Mouse (Mus musculus) cerebellum, adult 2 months (tissue): Measurements from ENCODE around the gene Cdcp1. TPM values are rescaled to one million over a fixed set of nuclear protein-coding genes. Genes with fewer than 3 reads are reported as not detected.

Source experiments
- DNase-seq, 2 experiments: peaks; one replicate each; pipeline ENCODE4 v3.0.0; 2021
- H3K27ac ChIP-seq: fragments of 200-500 bp; 2 replicates; pipeline ENCODE4 v1.5.1; 2012; ENCODE audit warnings: low read length, control low read depth, inconsistent platforms; ENCODE audit not compliant: insufficient read depth
- H3K27me3 ChIP-seq: fragments of 200-500 bp; 2 replicates; pipeline ENCODE4 v1.6.1; 2012; ENCODE audit warnings: inconsistent platforms, mild to moderate bottlenecking, low read length, moderate library complexity; ENCODE audit not compliant: control insufficient read depth, insufficient read depth
- H3K4me1 ChIP-seq: fragments of 200-500 bp; 2 replicates; pipeline ENCODE4 v1.6.1; 2011; ENCODE audit warnings: low read length; ENCODE audit not compliant: control insufficient read depth, insufficient read depth
- H3K4me3 ChIP-seq: fragments of 200-500 bp; replicated peaks from 2 replicates; pipeline ENCODE3; 2011; ENCODE audit warnings: mild to moderate bottlenecking, low read depth, low read length, control low read depth; ENCODE audit not compliant: insufficient read depth
- CTCF ChIP-seq: fragments of 200-500 bp; IDR thresholded peaks from 2 replicates; pipeline ENCODE4 v1.5.1; 2011; ENCODE audit warnings: low read depth, mild to moderate bottlenecking, control low read depth, low read length, moderate library complexity, borderline replicate concordance; ENCODE audit not compliant: insufficient read depth
- POLR2A ChIP-seq: fragments of 200-500 bp; IDR thresholded peaks from 2 replicates; pipeline ENCODE4 v1.6.1; 2011; ENCODE audit warnings: low read length, control low read depth, borderline replicate concordance; ENCODE audit not compliant: insufficient read depth
- WGBS: fragments of 180-500 bp; shearing (Covaris S2); methylation state at CpG from one replicate; pipeline ENCODE4 v1.1.7; 2018; 5-methylcytosine and 5-hydroxymethylcytosine counted together
- polyA plus RNA-seq: library from polyadenylated mRNA; depleted of rRNA; stranded (reverse); fragments of >200 nt; gene quantifications from 2 replicates; pipeline ENCODE4 v1.2.3, GENCODE M21; 2012

Cdcp1 gene
- polyA plus RNA-seq, 1 experiment = 0.05 TPM

DNA sequence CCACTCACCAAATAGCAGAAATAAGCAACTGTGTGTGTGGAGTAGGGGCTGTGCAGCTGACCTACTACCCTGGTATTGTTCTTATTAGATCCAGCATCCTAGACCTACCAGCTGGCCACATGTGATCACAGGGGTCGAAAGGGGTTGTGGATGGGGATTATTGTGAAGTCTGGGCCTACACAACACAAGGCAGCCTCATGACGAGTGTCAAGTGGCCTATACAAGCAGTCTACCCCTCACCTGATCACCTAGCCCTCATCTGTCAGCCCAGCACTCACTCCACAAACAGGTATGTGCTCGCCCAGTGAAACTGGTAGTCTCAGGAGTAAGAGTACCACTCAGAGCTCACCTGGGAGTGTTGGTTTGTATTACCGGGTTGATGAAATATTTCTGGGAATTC is 29.3 kb upstream of the Cdcp1 start:
- Histone ChIP-seq H3K27ac (no peak overlapping the region), H3K4me1 (no peaks in the 10 kb centered on the region), H3K27me3 (no peaks in the 10 kb centered on the region), H3K4me3 (no peak overlapping the region)
- no peak for TF ChIP-seq POLR2A
- TF ChIP-seq CTCF = no peak
- 76% methylated on average over 4 of the region's 4 CpGs for WGBS
- DNase-seq = no peak

DNA sequence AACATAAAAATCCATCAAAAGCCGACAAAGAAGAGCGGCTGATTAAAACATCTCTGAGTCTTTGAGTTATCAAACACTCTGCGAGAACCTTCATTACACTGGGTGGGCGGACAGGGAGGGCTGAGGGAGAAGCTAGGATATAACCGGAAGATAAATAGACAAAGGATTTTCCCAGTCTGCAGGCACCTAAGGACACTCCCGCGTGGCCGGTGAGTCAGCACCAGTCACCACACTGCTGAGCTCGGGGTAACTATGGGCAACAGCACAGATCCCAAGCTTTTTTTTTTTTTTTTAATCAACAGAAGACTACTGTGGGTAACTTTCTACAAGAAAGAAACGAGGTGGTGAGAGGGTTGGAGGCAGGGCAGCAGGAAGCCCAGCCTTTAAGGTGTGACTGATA is 28.1 kb upstream of the Cdcp1 start:
- Histone ChIP-seq H3K27ac (no peak overlapping the region), H3K4me1 (no peaks in the 10 kb centered on the region), H3K27me3 (no peaks in the 10 kb centered on the region), H3K4me3 (no peak overlapping the region)
- DNase-seq = no peak
- 51% methylated on average over 10 of the region's 10 CpGs for WGBS
- TF ChIP-seq POLR2A (no peak), CTCF (no peak)

DNA sequence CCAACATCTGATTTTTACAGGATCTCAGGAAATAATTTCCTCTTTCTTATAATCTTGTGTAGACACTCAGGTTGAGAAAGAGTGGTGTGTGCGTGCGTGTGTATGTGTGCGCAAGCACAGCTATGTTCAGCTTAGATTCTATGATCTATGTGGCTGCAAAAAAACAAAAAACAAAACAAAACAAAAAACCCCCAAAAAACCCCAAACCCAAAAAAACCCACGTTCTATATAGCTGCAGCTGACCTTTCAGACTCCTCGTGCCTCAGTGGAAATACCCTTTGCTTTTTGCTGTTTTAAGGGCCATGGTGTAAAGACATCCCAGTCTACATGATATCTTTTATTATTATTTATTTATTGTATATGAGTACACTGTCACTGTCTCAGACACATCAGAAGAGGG is 25.4 kb upstream of the Cdcp1 start:
- TF ChIP-seq CTCF (no peak), POLR2A (no peak)
- 94% methylated on average over 5 of the region's 5 CpGs for WGBS
- H3K4me1 ChIP-seq = no peaks in the 10 kb centered on the region

DNA sequence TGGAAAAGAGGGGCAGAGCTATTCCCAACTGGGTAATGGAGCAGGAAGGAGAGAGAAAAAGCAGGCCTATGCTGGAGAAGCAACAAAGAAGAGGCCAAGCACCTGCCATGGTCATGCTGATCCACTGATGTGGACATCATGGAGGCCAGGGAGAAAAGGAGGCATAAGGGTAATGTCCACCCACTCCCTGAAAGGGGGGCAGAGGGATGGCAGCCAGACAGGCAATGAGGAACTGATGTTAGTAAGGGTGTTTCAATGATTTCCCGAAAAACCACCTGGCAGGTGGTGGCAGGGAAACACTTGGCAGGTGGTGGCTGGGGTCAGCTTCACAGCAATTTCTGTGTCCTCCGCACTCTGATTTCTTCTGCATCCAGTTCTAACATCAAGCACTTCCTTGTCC is 24.9 kb upstream of the Cdcp1 start:
- DNase-seq = no peak
- WGBS = 60% methylated on average over 2 of the region's 2 CpGs

More for the DNA sequence above, 25.4 kb upstream of the Cdcp1 start:
- DNase-seq = no peak
- Histone ChIP-seq H3K27ac (no peak overlapping the region), H3K27me3 (no peaks in the 10 kb centered on the region), H3K4me3 (no peak overlapping the region)

DNA sequence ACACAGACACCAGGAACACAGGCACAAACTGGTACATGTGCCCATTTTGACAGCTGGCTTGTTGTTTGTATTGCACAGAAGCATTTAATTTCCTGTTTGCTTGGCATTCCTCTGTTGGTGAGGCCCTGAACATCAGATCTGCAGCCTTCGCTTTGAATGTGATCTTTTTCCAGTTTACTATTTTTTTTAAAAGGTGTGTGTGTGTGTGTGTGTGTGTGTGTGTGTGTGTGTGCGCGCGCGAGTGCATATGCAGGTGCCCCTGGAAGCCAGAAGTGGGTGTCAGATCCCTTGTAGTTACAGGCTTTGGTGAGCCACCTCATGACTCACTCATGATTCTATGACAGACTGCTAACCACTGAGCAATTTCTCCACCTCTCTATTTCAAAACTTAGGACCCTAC is 24.4 kb upstream of the Cdcp1 start:
- WGBS = 93% methylated on average over 5 of the region's 5 CpGs
- DNase-seq = no peak
- no peak for TF ChIP-seq POLR2A
- no peak for TF ChIP-seq CTCF
- Histone ChIP-seq H3K27me3 (no peaks in the 10 kb centered on the region), H3K4me1 (no peaks in the 10 kb centered on the region), H3K4me3 (no peak overlapping the region), H3K27ac (no peak overlapping the region)

More for the DNA sequence above, 24.9 kb upstream of the Cdcp1 start:
- Histone ChIP-seq H3K4me1 (no peaks in the 10 kb centered on the region), H3K27ac (no peak overlapping the region), H3K27me3 (no peaks in the 10 kb centered on the region), H3K4me3 (no peak overlapping the region)
- TF ChIP-seq CTCF (no peak), POLR2A (no peak)

DNA sequence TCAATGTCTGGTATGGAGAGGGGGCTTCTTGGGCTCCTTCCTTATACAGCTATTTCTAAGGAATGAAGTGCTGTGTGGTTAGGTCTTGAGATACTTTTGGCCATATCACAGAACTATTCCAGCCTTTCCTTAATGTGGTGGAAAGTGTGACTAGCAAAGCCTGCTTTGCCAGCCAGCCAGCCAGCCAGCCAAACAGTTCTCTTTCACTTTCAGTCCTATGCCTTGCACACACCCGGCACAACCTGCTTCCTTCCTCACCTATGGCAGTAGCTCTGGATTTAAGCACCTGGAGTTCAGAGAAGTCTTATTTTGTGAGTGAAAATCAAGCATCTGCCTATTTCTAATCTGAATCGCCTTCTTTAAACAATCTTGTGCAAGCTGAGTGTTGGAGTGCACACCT is 23.8 kb upstream of the Cdcp1 start:
- Histone ChIP-seq H3K27me3 (no peaks in the 10 kb centered on the region), H3K4me3 (no peak overlapping the region), H3K27ac (no peak overlapping the region), H3K4me1 (no peaks in the 10 kb centered on the region)
- DNase-seq = no peak
- TF ChIP-seq POLR2A (no peak), CTCF (no peak)
- WGBS = 73% methylated on average over 2 of the region's 2 CpGs

DNA sequence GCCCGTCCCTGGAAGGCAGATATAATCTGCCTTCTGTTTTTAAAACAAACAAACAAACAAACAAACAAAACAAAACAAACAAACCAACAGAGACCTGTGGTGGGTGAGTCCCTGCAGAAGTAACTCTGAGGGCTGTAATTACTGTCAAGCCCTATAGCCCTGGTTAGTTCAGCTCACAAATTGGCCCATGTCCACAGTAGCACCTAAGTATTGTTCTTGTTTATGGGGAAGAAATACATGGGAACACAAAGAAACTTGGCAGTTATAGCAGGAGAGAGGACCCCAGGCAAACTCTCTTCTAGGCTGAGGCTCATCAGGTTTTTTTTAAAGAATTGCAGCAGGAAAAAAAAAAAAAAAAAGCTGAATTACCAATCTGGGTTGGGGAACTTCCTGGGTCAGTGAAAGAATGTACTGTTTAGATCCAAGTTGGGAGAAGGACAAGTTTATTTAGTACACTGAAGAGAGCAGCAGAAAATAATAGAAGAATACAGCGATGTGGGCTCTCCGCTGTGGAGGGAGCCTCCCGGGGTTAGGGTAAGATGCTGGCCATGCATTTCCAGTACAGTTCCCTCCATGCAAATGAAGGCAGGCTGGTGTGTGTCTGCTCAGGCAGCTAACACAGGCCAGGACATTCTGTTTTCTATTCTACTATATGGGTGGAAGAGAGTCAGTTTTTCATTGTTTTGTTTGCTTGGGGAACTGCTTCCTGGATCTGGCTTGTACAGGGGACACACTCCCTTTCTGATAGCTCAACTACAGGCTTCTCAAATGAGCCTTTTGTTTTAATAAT is 22.6 kb upstream of the Cdcp1 start:
- Histone ChIP-seq H3K27me3 (no peaks in the 10 kb centered on the region), H3K4me3 (no peak overlapping the region), H3K4me1 (no peaks in the 10 kb centered on the region), H3K27ac (no peak overlapping the region)
- 32% methylated on average over 4 of the region's 4 CpGs for WGBS
- DNase-seq = no peak
- TF ChIP-seq CTCF (no peak), POLR2A (no peak)

DNA sequence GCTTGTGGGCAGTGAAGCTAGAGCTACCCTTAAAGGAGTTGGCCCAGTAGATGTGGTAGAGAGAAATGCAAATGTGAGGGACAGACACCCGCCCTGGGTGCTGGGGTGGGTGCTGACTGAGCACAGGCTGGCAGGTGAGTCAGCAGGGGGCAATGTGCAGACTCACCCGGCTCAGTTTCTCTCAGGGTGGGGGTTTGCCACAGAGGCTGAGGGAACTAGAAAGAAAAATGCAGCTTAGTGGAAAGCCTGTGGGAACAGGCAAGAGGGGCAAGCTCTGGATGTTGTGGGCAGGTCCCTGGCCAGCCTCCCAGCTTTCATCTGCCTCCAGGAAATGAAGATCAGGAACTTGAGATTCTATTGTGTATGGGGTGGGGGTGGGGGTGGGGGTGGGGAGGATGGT is 21.9 kb upstream of the Cdcp1 start:
- Histone ChIP-seq H3K4me1 (no peaks in the 10 kb centered on the region), H3K27ac (no peak overlapping the region), H3K27me3 (no peaks in the 10 kb centered on the region), H3K4me3 (no peak overlapping the region)
- DNase-seq = no peak
- TF ChIP-seq POLR2A (no peak), CTCF (no peak)
- WGBS = 30% methylated on average over 2 of the region's 2 CpGs
